Mouse (Mus musculus): ENCODE measurements around the gene Edf1.

DNA sequence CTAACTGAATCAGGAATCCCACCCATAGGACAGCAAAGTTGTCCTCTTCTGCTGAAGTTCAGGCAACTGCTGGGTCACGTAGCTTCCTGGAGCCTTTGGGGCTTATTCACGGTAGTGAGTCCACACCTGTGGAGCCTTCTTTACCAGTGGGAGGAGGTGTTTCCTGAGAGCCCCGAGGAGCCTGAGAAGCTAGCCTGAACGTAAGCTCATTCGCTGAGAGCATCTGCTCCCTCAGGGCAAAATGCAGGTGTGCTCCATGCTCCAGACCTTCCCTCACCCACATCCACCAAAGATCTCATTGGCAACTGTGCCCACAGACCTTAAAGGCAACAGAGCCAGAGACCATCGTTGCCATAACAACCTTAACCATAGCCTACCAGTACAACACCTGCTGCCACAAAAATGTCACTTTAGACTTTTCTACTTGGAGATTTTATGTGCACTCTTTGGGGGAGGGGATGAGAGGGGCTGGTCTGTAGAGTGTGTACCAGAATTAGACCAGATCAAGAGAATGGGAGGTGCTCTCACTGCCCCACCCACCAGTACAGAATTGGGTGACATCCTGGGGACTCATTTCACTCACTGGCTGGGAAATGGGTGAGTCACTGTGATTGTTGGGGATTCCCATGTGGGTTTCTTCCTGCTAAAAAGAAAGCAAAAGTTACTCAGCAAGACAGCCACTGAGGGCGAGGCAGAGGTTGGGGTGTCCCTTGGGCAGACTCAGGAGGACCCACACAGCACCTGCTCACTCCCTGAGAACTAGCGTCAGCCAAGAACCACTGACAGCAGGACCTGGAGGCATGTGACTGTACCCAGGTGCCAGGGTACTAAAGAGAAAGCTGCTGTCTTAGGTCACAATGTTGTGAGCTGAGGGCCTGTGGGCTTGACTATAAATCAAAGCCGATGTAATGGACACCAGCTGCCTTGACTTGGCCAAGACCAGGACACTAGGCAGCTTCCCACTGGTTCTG lies 8.3 kb upstream of the Edf1 start:
- TF ChIP-seq POLR2A (IDR thresholded peaks at IDR 0.05; ENCODE audit: borderline replicate concordance, insufficient read depth, low read length) = no peak
- TF ChIP-seq CTCF (IDR thresholded peaks at IDR 0.05; ENCODE audit: borderline replicate concordance, insufficient read depth, low read depth, low read length) = no peak
